Mouse (Mus musculus): ENCODE measurements at regions not wholly inside any gene's neighbourhood (a gene's known extent, or its start where the extent isn't known, plus 50 kb on each side); places are given as distances from the start of the nearest gene placed in this dataset.
A peak's percentile ranks its signal among the peaks of the same experiment; 100 is the strongest.

GRCm38 (mm10) chr8:97052436-97052835, 1164.1 kb upstream of the Got2 start:
- no peak for DNase-seq

DNA sequence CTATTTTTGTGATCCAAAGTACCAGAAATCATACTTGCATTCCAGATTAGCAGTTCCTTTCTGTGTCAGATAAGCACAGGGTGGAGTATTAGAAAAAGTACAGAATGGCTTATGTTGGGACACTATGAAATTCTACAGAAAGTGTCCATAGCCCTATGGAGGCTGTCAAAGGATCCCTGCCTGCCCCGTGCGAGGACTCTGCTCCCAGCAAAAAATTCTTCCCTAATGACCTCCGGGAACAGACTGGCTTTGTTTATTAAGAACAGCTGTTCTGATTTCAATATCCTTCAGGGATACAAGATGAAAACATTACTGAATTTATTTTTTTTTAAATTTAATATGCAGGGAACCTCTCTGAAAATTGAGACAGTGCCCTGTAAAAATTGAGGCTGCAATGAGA, 1151.4 kb upstream of the Got2 start:
- no peak for DNase-seq

DNA sequence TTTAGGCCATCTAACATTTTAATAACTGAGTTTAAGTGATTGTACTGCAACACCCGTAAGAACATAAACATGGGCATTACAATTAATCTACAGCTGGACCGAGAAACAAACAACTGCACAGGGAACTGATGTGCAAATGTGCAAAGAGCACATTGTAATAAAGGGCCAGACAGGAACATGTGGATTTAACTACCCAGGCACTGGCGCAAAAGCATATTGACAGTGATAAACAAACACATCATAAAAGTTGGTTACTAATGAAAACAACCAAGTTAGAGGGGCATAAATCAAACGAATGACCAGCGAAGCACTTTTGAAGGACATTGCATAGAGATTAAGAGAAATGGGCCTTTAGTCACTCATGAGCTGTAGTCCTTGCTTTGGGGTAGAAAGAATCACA, 1150.5 kb upstream of the Got2 start:
- DNase-seq, result no peak

GRCm38 (mm10) chr8:97032188-97032587, 1143.8 kb upstream of the Got2 start:
- no peak for DNase-seq

DNA sequence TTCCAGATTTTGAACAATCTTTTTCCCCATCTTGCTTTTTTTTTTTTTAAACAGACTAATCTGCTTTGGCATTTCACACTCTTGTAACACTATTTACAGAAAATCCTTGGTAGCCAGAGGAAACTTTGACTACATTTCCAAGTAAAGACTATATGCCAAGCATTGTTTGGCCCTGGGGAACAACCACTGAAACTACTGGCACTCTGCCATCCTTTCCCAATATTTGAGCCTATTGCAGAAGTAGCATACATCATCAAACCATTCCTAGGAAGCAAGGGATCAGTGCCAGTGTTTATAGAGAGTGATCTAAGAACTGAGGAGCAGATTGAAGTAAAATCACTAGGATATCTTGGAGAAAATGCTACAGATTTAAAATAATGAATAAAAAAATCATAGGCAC, 1127.2 kb upstream of the Got2 start:
- peak; percentile 55 for DNase-seq

DNA sequence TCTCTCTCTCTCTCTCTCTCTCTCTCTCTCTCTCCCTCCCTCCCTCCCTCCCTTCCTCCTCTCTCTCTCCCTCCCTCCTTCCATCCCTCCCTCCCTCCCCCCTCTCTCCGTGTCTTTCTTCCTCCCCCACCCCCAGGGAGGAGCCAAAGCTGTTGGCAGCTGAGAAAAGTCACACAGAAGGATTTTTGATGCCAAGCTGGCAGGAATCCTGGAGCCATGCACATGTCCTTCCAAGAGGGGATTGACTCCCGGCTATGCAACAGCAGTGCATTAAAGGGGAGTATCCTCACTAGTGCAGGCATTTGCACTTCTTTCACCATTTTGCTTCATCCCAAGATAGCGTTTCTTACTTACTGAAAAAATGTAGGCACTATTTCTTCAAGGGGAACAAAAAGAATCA, 1115.8 kb upstream of the Got2 start:
- peak; percentile 47 for DNase-seq

DNA sequence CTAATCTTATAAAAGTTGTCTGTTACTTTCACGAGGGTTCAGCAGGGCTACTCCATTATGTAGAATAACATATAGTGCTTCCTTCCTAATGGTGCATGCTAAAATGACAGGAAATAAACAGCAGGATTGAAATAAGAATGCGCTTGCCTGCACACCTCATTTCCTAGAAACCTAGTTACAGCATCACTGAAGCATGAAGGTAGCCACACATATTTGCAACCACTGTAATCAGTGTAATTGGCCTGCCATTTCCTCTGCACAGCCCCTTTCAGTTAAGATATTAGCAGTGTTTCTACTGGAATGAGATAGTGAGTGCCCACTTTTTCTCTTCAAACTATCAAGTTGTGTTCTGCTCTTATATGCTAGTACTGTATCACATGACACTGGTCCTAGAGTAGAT, 1094.8 kb upstream of the Got2 start:
- DNase-seq, result no peak

Data from adrenal gland, postnatal 10 days (tissue).